Mouse (Mus musculus) hindbrain, embryonic 14.5 days (tissue): ENCODE measurements around the gene Phgr1. TPM values are rescaled to one million over a fixed set of nuclear protein-coding genes. Genes with fewer than 3 reads are reported as not detected.

Experiments
- ATAC-seq: fragments of 200-750 bp; cut with Nextera tagmentation; 2 replicates; pipeline ENCODE4 v1.8.0; 2017; ENCODE audit warnings: moderate number of reproducible peaks, mild to moderate bottlenecking, moderate TSS enrichment, moderate library complexity; ENCODE audit not compliant: low FRiP score
- DNase-seq: peaks from one replicate; pipeline ENCODE4 v3.0.0-alpha.2; 2015; ENCODE audit warnings: low spot score
- H3K27ac ChIP-seq: fragments of 300-500 bp; sonication (generic); 2 replicates; pipeline ENCODE4 v1.5.1; 2014; ENCODE audit warnings: mild to moderate bottlenecking, moderate library complexity
- H3K27me3 ChIP-seq: fragments of 300-500 bp; sonication (generic); 2 replicates; pipeline ENCODE4 v1.6.1; 2014; ENCODE audit warnings: mild to moderate bottlenecking, low read length, mixed read lengths; ENCODE audit not compliant: control insufficient read depth, insufficient read depth
- H3K36me3 ChIP-seq: fragments of 300-500 bp; sonication (generic); replicated peaks from 2 replicates; pipeline ENCODE4 v1.6.1; 2014; ENCODE audit not compliant: control insufficient read depth, insufficient read depth
- H3K4me1 ChIP-seq: fragments of 300-500 bp; sonication (generic); replicated peaks from 2 replicates; pipeline ENCODE4 v1.6.1; 2014; ENCODE audit warnings: antibody characterized with exemption, low read length, mixed read lengths; ENCODE audit not compliant: control insufficient read depth, insufficient read depth
- H3K4me2 ChIP-seq: fragments of 300-500 bp; sonication (generic); replicated peaks from 2 replicates; pipeline ENCODE4 v1.6.1; 2014; ENCODE audit warnings: mild to moderate bottlenecking, moderate library complexity
- H3K4me3 ChIP-seq: fragments of 300-500 bp; sonication (generic); replicated peaks from 2 replicates; pipeline ENCODE4 v1.5.1; 2014; ENCODE audit warnings: mild to moderate bottlenecking, low read length
- H3K9ac ChIP-seq: fragments of 300-500 bp; sonication (generic); 2 replicates; pipeline ENCODE4 v1.6.1; 2014
- H3K9me3 ChIP-seq: fragments of 300-500 bp; sonication (generic); 2 replicates; pipeline ENCODE4 v1.6.1; 2016; ENCODE audit warnings: low read length; ENCODE audit not compliant: control insufficient read depth
- WGBS: fragments of 180-500 bp; shearing (Covaris S2); extraction: QIAGEN DNeasy Blood & Tissue Kit; methylation state at CpG from one replicate; pipeline ENCODE4 v1.1.7; 2014; 5-methylcytosine and 5-hydroxymethylcytosine counted together
- polyA plus RNA-seq: library from polyadenylated mRNA; unstranded; fragments of >200 nt; fragmentation: Nextera tagmentation; extraction: Ambion mirVana; gene quantifications from 2 replicates; pipeline ENCODE4 v1.2.1, GENCODE M21; 2014

Phgr1 gene
- polyA plus RNA-seq, 1 experiment from 2014 or later = not detected

DNA sequence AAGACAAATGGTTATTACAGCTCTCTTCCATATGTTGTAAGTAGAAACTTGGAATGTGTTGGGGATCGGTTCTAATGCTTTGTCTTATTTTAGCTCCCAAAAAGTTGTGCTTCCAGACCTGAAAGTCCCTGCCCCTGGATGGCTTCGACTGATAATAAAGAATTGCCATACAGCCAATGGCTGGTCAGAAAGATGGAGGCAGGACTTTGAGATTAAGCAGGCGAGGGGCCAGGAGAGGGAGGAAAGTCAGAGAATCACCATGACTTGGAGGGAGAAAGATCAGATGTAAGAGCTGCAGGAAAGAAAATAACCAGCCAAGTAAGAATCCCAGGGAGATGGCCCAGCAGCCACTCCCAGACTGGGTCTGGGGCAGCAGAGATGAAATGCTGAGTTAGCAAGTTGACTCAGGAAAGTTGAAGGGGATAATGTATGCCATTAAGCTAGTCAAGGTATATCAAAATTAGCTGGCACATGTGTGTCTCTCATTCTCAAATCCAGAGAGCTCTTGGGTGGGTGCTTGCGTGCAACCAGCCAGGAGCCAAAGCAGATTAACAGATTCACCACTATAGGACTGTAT lies 30.1 kb downstream of the Phgr1 start:
- no peak overlapping the region for H3K4me3 ChIP-seq
- no peaks in the 10 kb centered on the region for H3K9me3 ChIP-seq
- no peaks in the 10 kb centered on the region for H3K4me1 ChIP-seq
- H3K36me3 ChIP-seq = no peaks in the 10 kb centered on the region
- no peak overlapping the region for H3K4me2 ChIP-seq
- no peaks in the 10 kb centered on the region for H3K27me3 ChIP-seq
- 79% methylated on average over 4 of the region's 4 CpGs for WGBS
- no peak overlapping the region for H3K27ac ChIP-seq
- DNase-seq = no peak
- no peak overlapping the region for H3K9ac ChIP-seq
- no peak for ATAC-seq

DNA sequence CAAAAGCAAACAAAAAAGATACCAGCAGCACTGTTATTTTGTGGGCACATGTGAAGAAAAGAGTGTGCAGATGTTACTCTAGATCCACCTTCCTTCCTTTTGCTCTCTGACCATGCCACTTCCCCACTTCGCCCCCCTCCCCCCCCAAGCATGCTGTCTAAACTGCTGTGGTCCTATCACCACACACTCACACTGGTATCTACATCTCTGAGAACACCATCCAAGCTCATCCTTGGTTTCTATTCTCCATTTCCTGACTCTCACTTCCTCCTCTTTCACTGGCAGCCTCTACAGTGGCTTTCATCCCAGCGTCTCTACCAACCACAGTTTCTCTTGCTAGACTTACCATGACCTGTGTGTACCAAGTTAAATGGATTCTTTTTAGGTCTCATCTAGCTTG lies 31.9 kb downstream of the Phgr1 start:
- no peak overlapping the region for H3K27ac ChIP-seq
- no peak overlapping the region for H3K4me3 ChIP-seq
- H3K4me2 ChIP-seq = no peak overlapping the region
- H3K4me1 ChIP-seq = no peaks in the 10 kb centered on the region
- no peaks in the 10 kb centered on the region for H3K27me3 ChIP-seq
- H3K36me3 ChIP-seq = no peaks in the 10 kb centered on the region
- DNase-seq (no peak), ATAC-seq (no peak)
- no peak overlapping the region for H3K9ac ChIP-seq
- 81% methylated on average over 2 of the region's 2 CpGs for whole genome bisulfite sequencing
- no peaks in the 10 kb centered on the region for H3K9me3 ChIP-seq

DNA sequence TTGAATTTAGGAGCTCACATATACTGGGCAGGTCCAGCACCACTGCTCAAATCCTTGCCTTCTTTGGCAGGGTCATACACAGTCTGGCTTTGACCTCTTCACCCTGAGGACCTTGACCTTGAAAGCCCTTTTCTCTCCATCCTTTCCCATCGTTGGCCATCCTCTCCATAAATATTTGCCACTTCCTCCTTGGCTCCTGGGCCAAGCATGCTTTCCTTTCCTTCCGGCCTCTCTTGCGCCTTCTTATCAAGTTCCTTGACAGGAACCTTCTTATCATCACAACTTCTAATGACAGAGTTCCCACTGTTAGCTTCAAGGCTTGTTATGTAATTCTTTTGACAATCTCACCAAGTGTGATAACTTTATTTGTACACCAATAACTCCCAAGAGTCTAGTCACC lies 32.6 kb downstream of the Phgr1 start:
- ATAC-seq = no peak
- Histone ChIP-seq H3K9me3 (no peaks in the 10 kb centered on the region), H3K27ac (no peak overlapping the region), H3K4me2 (no peak overlapping the region), H3K36me3 (no peaks in the 10 kb centered on the region), H3K4me3 (no peak overlapping the region), H3K27me3 (no peaks in the 10 kb centered on the region), H3K9ac (no peak overlapping the region), H3K4me1 (no peaks in the 10 kb centered on the region)
- DNase-seq = no peak
- 81% methylated on average over 3 of the region's 3 CpGs for WGBS

DNA sequence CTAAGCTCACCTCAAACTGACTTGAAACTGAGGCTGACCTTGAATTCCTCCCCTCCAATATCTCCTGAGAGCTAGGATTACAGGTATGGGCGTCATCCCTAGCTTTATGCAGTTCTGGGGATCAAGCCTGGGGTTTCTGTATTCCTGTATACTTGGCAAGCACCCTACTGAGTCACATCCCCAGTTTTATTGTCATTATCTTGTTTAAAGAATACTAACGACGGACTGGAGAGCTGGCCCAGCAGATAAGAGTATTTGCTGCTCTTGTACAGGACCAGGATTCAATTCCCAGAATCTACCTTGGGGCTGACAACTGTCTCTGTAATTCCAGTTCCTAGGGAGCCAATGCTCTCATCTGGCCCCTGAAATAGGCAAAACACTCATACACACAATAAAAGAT lies 33.2 kb downstream of the Phgr1 start:
- H3K4me1 ChIP-seq = no peaks in the 10 kb centered on the region
- H3K4me2 ChIP-seq = no peak overlapping the region
- 54% methylated on average over 3 of the region's 3 CpGs for WGBS
- no peaks in the 10 kb centered on the region for H3K27me3 ChIP-seq
- DNase-seq = no peak
- H3K36me3 ChIP-seq = no peaks in the 10 kb centered on the region
- no peak overlapping the region for H3K4me3 ChIP-seq
- H3K9me3 ChIP-seq = no peaks in the 10 kb centered on the region
- ATAC-seq = no peak
- H3K27ac ChIP-seq = no peak overlapping the region
- no peak overlapping the region for H3K9ac ChIP-seq

DNA sequence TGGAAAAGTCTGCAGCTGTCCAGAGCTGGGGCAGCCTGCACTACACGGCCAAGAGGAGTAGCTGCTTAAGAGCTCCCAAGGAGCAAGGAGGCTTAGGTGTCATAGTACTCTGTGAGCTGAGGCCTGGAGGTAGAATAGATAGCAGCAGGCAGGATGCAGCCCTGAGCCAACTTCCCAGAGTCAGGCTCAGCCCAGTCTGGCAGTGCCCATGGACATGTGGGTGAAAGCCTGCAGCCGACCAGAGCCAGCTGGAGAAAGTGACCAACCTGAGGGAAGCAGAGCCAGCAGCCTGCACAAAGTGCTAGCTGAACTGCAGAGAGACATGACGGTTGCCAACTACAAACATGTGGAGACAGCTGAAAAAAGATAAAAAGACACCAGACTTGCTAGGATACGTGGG lies 34.3 kb downstream of the Phgr1 start:
- no peak for ATAC-seq
- Histone ChIP-seq H3K4me1 (no peaks in the 10 kb centered on the region), H3K36me3 (no peaks in the 10 kb centered on the region), H3K27me3 (no peaks in the 10 kb centered on the region), H3K4me2 (no peak overlapping the region), H3K9me3 (no peaks in the 10 kb centered on the region), H3K4me3 (no peak overlapping the region), H3K9ac (no peak overlapping the region), H3K27ac (no peak overlapping the region)
- 79% methylated on average over 4 of the region's 4 CpGs for WGBS
- DNase-seq = no peak

DNA sequence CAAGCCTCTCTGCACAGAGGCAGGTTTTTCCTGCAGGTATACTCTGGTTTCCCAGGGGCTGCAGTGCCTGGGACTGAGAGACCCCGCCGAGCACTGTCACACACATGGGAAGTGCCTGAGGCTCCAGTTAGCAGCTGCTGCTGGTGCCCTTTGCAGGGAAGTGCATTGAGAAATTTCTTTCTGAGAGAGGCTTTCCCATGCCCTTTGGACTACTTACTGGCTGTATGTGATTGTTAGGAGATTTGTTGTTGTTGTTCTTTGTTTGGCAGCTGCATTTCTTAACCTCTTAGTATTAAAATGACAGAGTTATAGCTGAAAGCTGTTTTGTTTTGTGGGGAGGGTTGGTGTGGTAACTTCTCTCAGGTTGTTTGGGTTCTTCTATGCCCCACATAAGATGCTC lies 38.3 kb downstream of the Phgr1 start:
- ATAC-seq (no peak), DNase-seq (no peak)
- 15% methylated on average over 2 of the region's 2 CpGs for WGBS

DNA sequence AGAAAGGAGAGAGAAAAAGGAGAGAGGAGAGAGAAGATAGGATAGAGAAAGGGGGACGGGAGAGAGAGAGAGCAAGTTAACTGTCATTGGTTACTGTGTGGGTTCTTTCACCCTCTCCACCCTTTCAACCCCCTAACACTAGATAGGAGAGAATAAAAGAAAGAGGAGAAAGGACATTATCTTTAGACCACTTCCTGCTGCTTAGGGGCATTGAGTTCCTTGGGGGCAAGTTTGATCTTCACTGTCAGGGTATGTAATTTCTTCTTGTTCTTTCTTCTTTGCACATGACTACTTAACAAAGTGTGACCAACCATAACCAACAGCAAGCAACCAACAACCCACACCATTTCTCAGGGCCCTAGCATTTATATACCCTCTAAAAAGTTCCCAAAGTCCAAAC lies 40.2 kb downstream of the Phgr1 start:
- no peak overlapping the region for H3K9ac ChIP-seq
- WGBS = 60% methylated on average over 1 of the region's 1 CpGs
- H3K27ac ChIP-seq = no peak overlapping the region
- H3K4me1 ChIP-seq = peaks cover 4% of the 10 kb centered on the region; the same call in 1 of the 2 replicates
- H3K36me3 ChIP-seq = no peaks in the 10 kb centered on the region
- H3K4me3 ChIP-seq = no peak overlapping the region
- H3K4me2 ChIP-seq = no peak overlapping the region
- ATAC-seq = no peak
- DNase-seq = no peak
- H3K9me3 ChIP-seq = no peaks in the 10 kb centered on the region
- H3K27me3 ChIP-seq = no peaks in the 10 kb centered on the region

More for the DNA sequence above, 38.3 kb downstream of the Phgr1 start:
- Histone ChIP-seq H3K4me1 (peaks cover 4% of the 10 kb centered on the region; the same call in 1 of the 2 replicates), H3K4me3 (no peak overlapping the region), H3K9me3 (no peaks in the 10 kb centered on the region), H3K4me2 (no peak overlapping the region), H3K27ac (no peak overlapping the region), H3K27me3 (no peaks in the 10 kb centered on the region), H3K9ac (no peak overlapping the region), H3K36me3 (no peaks in the 10 kb centered on the region)

DNA sequence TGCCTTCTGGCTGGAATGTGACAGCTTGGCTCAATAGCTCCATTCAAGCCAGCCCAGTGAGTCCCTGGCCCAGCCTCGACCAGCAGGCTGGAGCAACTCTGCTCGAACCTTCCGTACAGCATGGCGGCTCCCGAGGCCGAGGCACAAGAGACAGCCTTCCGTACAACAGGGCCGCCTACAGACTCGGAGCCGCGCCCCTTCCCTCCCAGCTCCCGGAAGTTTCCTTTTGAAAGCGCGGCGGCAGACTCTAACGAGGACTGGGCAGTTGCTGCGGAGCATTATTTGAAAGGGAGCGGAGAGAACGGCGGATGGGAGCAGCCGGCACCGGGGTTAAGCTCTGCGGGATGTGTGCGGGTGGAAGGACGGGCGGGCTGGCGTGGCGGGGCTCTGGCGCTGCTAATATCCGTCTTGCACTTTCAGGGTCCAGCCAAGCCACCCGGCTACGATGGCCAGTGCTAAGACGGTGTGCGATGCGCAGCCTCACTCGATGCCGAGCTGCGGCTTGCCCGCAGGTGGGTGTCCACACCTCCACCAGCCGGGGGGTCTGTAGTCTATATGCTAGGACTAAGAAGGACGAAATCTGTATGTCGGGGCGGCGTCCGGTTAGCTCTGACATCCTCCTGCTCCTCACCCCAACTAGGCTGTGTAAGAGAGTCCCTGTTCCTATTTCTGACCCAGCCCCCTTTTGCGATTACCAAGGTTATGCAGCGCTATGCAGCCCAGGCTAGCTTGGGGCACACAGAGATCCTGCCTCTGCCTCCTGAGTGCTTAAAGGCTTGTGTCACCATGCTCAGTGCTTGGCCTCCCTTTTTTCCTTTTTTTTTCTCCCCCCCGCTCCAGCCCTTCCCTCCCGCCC lies 41.6 kb downstream of the Phgr1 start, which contains the start of gene Knstrn:
Knstrn (plus strand) TSS at position 23 of the 856 bp plus-strand sequence.
- peak within 1 kb of the TSS; percentile 44; the same call in 1 of the 2 replicates for H3K9ac ChIP-seq
- ATAC-seq = peak; percentile 93
- DNase-seq = peak; percentile 94
- H3K27me3 ChIP-seq = no peaks in the 10 kb centered on the region
- H3K9me3 ChIP-seq = no peaks in the 10 kb centered on the region
- WGBS = under 1% methylated on average over 49 of the region's 49 CpGs
- no peaks in the 10 kb centered on the region for H3K36me3 ChIP-seq
- peaks cover 4% of the 10 kb centered on the region; the same call in 1 of the 2 replicates for H3K4me1 ChIP-seq
- peak within 1 kb of the TSS; percentile 55 for H3K4me3 ChIP-seq
- H3K4me2 ChIP-seq = peak within 1 kb of the TSS; percentile 76
- no peak within 1 kb of the TSS for H3K27ac ChIP-seq

DNA sequence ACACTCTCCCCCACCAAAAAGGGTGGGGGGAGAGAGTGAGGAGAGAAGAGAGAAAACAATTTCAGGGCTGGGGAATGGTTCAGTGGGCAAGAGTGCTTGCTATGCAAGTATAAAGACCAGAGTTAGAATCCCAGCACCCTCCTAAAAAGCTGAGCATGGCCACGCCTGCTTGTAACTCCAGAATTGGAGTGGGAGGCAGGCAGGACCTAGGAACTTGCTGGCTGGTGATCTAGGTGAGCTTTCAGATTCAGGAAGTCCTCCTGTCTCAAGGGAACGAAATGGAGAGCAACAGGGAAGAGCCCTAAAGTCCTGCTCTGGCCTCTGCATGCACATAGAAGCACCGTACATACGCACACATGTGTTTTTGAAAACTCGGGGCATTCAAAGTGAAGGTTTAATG lies 50.2 kb downstream of the Phgr1 start:
- no peak overlapping the region for H3K4me2 ChIP-seq
- H3K9ac ChIP-seq = no peak overlapping the region
- H3K4me3 ChIP-seq = no peak overlapping the region
- no peaks in the 10 kb centered on the region for H3K4me1 ChIP-seq
- WGBS = 95% methylated on average over 5 of the region's 5 CpGs
- ATAC-seq (no peak), DNase-seq (no peak)
- H3K27me3 ChIP-seq = no peaks in the 10 kb centered on the region
- H3K36me3 ChIP-seq = no peaks in the 10 kb centered on the region
- no peaks in the 10 kb centered on the region for H3K9me3 ChIP-seq
- H3K27ac ChIP-seq = no peak overlapping the region
